Comparison of ENCODE assay signal across 8 mouse cellular contexts in the genomic region with DNA sequence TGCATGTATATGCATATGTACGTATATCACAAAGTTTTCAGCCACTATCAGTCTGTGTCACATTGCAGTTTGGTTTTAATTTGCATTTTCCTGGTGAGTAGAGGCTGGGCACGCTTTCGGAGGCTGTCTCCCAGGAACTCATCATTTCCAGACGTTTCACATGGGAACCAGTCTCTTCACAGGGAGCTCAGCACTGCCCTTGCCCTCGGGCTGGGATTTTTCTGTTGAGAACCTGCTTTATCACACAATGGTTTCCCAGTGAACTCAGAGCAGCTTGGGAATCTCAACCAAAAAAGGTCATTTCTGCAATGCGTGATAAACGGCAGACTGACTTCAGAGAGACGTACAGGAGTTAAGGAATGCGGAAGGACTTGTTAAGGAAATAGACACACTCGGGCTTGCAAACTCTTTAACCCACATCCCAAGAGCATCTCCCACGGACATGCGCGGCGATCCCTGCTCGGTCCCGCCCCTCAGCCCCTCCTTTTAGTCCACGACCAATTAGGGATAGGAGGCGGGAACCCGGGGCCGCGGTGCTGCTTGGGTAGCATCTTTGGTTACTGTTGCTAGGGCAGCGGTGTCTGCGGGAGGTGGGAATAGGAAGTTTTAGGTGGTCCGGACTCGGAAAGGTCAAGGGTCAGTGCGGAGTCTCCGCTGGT. TPM values are rescaled to one million over a fixed set of nuclear protein-coding genes. Genes with fewer than 3 reads are reported as not detected.
DNase-seq lines count a peak whose midpoint lies in the region.

Kif6 (plus strand) TSS at position 560 of the 659 bp plus-strand sequence.

- peak; percentile 77 for DNase-seq in adrenal gland, adult 8-10 months
- peak; percentile 94 for DNase-seq in embryo, embryonic 10.5 days (ENCODE audit: low spot score)
- peak; percentile 73 for DNase-seq in gastrocnemius, postnatal 25 days
- DNase-seq in hindlimb bud, embryonic 11.5 days (ENCODE audit: extremely low spot score, low read depth, low spot score): peak; percentile 39
- DNase-seq in left cerebral cortex, adult 18-20 months (ENCODE audit: low spot score in 2 of 2): peak; percentile 84 to 90
- DNase-seq in lung, postnatal 25 days (ENCODE audit: low spot score): peak; percentile 62
- peak; percentile 94 to 95 for DNase-seq in right cerebral cortex, postnatal 10 days (ENCODE audit: low spot score in 2 of 2)
- no peak for DNase-seq in c-Kit-positive CD71-positive TER-119-positive erythroid progenitor cells, embryonic 14.5 days (ENCODE audit: low spot score)

RNA-seq across cellular contexts. Expression of gene Kif6, which starts in this region (rescaled TPM):
- 1 to 10 TPM in 2 of 4 experiments, under 1 TPM in 2; 0.59 to 1.2 (median 0.86) TPM for total RNA-seq in adrenal gland, adult 8-10 months (2022)
- total RNA-seq in gastrocnemius, postnatal 25 days (2021): under 1 TPM in 1 of 2 experiments, not detected in 1; 0.19 TPM
- 1 to 10 TPM; 2.3 to 4.1 TPM for total RNA-seq in left cerebral cortex, adult 18-20 months (2021)

Comparison
In these comparisons a context has a peak if more than half of its experiments do, and no peak if none do; other contexts are left out.
1. Peak in DNase-seq in gastrocnemius, postnatal 25 days; RNA of the gene not detected or under 1 TPM.